Mouse (Mus musculus): ENCODE measurements around the gene Trnt1. TPM values are rescaled to one million over a fixed set of nuclear protein-coding genes. Genes with fewer than 3 reads are reported as not detected.

Gene Trnt1
- polyA plus RNA-seq, 1 experiment from 2014 or later, result 48.7 TPM

GRCm38 (mm10) chr6:106799333-106800226, 30.7 kb downstream of the Trnt1 start, which contains the start of gene Crbn:
Crbn (minus strand) TSS chr6:106800077.
- Histone ChIP-seq H3K4me2 (ENCODE audit: low read depth, low read length) (peak within 1 kb of the TSS; percentile 82), H3K9ac (ENCODE audit: low read depth, low read length) (peak within 1 kb of the TSS; percentile 79), H3K27me3 (replicated peaks; ENCODE audit: control insufficient read depth, insufficient read depth, low read length) (no peaks in the 10 kb centered on the region), H3K4me3 (ENCODE audit: low read length) (peak within 1 kb of the TSS; percentile 92), H3K4me1 (ENCODE audit: control insufficient read depth, insufficient read depth, low read length) (peaks cover 8% of the 10 kb centered on the region), H3K9me3 (ENCODE audit: control insufficient read depth, low read length) (no peaks in the 10 kb centered on the region), H3K27ac (ENCODE audit: low read length) (no peak within 1 kb of the TSS), H3K36me3 (ENCODE audit: control insufficient read depth, insufficient read depth, low read length) (peaks cover 4% of the 10 kb centered on the region; the same call in 1 of the 2 replicates)
- ATAC-seq, result peak; percentile 98
- WGBS, result 2% methylated on average over 53 of the region's 57 CpGs

DNA sequence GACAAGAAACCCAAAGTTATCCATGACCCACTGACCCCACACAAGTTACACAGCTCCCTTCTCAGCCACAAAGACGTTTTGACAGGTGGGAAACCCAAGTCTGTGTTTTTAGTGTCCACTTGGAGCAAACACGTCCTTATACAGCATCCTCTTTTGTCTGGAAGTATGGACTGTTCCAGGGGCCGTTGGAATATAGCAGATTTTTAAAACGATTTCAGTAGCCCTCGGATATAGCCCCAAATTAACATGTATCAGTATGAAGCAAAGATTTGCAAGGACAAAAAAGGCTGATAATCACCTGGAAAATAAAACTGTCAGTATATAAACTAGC, 31.3 kb downstream of the Trnt1 start:
- peak overlapping the region; percentile 92 for H3K4me3 ChIP-seq (ENCODE audit: low read length)
- H3K27me3 ChIP-seq (replicated peaks; ENCODE audit: control insufficient read depth, insufficient read depth, low read length), result no peaks in the 10 kb centered on the region
- peaks cover 8% of the 10 kb centered on the region for H3K4me1 ChIP-seq (ENCODE audit: control insufficient read depth, insufficient read depth, low read length)
- no peak overlapping the region for H3K9ac ChIP-seq (ENCODE audit: low read depth, low read length)
- H3K36me3 ChIP-seq (ENCODE audit: control insufficient read depth, insufficient read depth, low read length), result no peaks in the 10 kb centered on the region
- no peaks in the 10 kb centered on the region for H3K9me3 ChIP-seq (ENCODE audit: control insufficient read depth, low read length)
- 0 out of 2 replicates have a peak overlapping the region, but pooled peaks have one; percentile 22 for H3K4me2 ChIP-seq (ENCODE audit: low read depth, low read length)
- WGBS, result 56% methylated on average over 5 of the region's 5 CpGs
- no peak for ATAC-seq
- H3K27ac ChIP-seq (ENCODE audit: low read length), result no peak overlapping the region

- no peak overlapping the region for H3K4me2 ChIP-seq (ENCODE audit: low read depth, low read length)
- no peaks in the 10 kb centered on the region for H3K36me3 ChIP-seq (ENCODE audit: control insufficient read depth, insufficient read depth, low read length)
- no peak overlapping the region for H3K27ac ChIP-seq (ENCODE audit: low read length)
- 37% methylated on average over 2 of the region's 2 CpGs for WGBS
- H3K27me3 ChIP-seq (replicated peaks; ENCODE audit: control insufficient read depth, insufficient read depth, low read length), result no peaks in the 10 kb centered on the region
- H3K9me3 ChIP-seq (ENCODE audit: control insufficient read depth, low read length), result no peaks in the 10 kb centered on the region
- no peak overlapping the region for H3K9ac ChIP-seq (ENCODE audit: low read depth, low read length)
- ATAC-seq, result peak; percentile 66
- no peak overlapping the region for H3K4me3 ChIP-seq (ENCODE audit: low read length)
- 0 out of 2 replicates have a peak, but pooled peaks cover 2% of the 10 kb centered on the region for H3K4me1 ChIP-seq (ENCODE audit: control insufficient read depth, insufficient read depth, low read length)
Observed at GRCm38 (mm10) chr6:106804904-106805303, 36.0 kb downstream of the Trnt1 start.

- Histone ChIP-seq H3K9ac (ENCODE audit: low read depth, low read length) (no peak overlapping the region), H3K27me3 (replicated peaks; ENCODE audit: control insufficient read depth, insufficient read depth, low read length) (no peaks in the 10 kb centered on the region), H3K9me3 (ENCODE audit: control insufficient read depth, low read length) (no peaks in the 10 kb centered on the region), H3K27ac (ENCODE audit: low read length) (no peak overlapping the region), H3K4me1 (ENCODE audit: control insufficient read depth, insufficient read depth, low read length) (no peaks in the 10 kb centered on the region), H3K4me2 (ENCODE audit: low read depth, low read length) (no peak overlapping the region), H3K36me3 (ENCODE audit: control insufficient read depth, insufficient read depth, low read length) (no peaks in the 10 kb centered on the region), H3K4me3 (ENCODE audit: low read length) (no peak overlapping the region)
- no peak for ATAC-seq
- WGBS, result 62% methylated on average over 2 of the region's 2 CpGs
Observed at GRCm38 (mm10) chr6:106809161-106809560, 40.2 kb downstream of the Trnt1 start.

DNA sequence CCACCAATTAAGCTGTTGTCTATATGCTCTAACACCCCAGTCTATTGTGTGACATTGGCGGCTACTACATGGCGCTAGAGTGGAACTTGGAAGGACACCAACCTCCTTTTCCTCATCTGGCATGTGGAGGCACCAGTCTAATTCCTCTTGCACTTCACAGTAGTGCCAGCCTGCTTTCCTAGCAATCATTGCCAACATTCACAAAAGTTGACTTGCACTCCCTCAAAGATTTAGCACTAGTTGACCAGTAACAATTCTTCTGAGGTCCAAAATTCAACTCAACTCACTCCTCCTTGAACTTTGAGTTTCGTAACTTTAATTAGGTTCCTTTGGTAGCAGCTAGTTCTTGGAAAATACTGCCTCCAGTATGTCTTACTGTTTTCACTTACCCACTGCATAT, 41.8 kb downstream of the Trnt1 start:
- Histone ChIP-seq H3K27ac (ENCODE audit: low read length) (no peak overlapping the region), H3K4me1 (ENCODE audit: control insufficient read depth, insufficient read depth, low read length) (no peaks in the 10 kb centered on the region), H3K4me3 (ENCODE audit: low read length) (no peak overlapping the region), H3K9me3 (ENCODE audit: control insufficient read depth, low read length) (no peaks in the 10 kb centered on the region), H3K4me2 (ENCODE audit: low read depth, low read length) (no peak overlapping the region), H3K36me3 (ENCODE audit: control insufficient read depth, insufficient read depth, low read length) (no peaks in the 10 kb centered on the region), H3K9ac (ENCODE audit: low read depth, low read length) (no peak overlapping the region), H3K27me3 (replicated peaks; ENCODE audit: control insufficient read depth, insufficient read depth, low read length) (no peaks in the 10 kb centered on the region)
- no peak for ATAC-seq
- WGBS, result 88% methylated on average over 3 of the region's 3 CpGs

DNA sequence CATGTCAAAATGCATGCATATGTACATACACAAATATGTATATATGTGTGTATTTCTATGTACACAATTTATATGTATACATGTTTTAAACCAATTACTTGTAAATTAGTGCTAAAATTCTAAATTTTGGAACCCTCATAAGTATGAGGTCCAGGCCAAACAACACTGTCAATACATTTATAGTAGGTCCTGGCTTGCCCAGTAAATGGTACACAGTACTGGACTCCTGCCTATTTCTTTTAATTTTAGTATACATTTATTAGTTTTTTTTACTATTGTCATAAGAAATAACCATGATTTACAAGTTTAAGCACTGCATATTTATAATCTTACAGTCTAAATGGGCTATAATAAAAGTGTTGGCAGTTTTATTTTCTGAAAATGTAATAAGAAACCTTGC, 50.3 kb downstream of the Trnt1 start:
- H3K4me1 ChIP-seq (ENCODE audit: control insufficient read depth, insufficient read depth, low read length), result no peaks in the 10 kb centered on the region
- ATAC-seq, result no peak
- H3K9ac ChIP-seq (ENCODE audit: low read depth, low read length), result no peak overlapping the region
- H3K4me2 ChIP-seq (ENCODE audit: low read depth, low read length), result no peak overlapping the region
- no peaks in the 10 kb centered on the region for H3K9me3 ChIP-seq (ENCODE audit: control insufficient read depth, low read length)
- H3K27me3 ChIP-seq (replicated peaks; ENCODE audit: control insufficient read depth, insufficient read depth, low read length), result no peaks in the 10 kb centered on the region
- H3K4me3 ChIP-seq (ENCODE audit: low read length), result no peak overlapping the region
- H3K27ac ChIP-seq (ENCODE audit: low read length), result no peak overlapping the region
- no peaks in the 10 kb centered on the region for H3K36me3 ChIP-seq (ENCODE audit: control insufficient read depth, insufficient read depth, low read length)

DNA sequence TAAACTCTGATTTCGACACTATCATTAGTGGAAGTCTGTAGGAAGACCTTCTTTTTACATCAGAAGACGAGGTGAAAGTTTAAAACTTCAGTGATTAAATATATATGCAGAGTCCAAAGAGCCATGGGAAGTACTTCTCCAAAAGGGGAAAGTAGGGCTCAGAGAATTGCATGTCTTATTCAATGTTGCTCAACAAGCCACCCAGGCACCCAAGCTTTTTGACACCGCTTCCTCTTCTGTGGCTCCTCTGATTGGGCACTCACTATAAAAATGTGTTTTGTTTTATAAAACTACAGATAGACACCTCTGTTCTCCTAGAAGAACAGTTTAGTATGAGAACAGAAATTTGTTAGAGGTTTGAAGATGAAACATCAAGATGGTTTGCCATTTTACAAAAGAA, 51.0 kb downstream of the Trnt1 start:
- Histone ChIP-seq H3K27me3 (replicated peaks; ENCODE audit: control insufficient read depth, insufficient read depth, low read length) (no peaks in the 10 kb centered on the region), H3K27ac (ENCODE audit: low read length) (no peak overlapping the region), H3K4me1 (ENCODE audit: control insufficient read depth, insufficient read depth, low read length) (no peaks in the 10 kb centered on the region), H3K36me3 (ENCODE audit: control insufficient read depth, insufficient read depth, low read length) (no peaks in the 10 kb centered on the region), H3K9me3 (ENCODE audit: control insufficient read depth, low read length) (no peaks in the 10 kb centered on the region), H3K4me2 (ENCODE audit: low read depth, low read length) (no peak overlapping the region), H3K4me3 (ENCODE audit: low read length) (no peak overlapping the region), H3K9ac (ENCODE audit: low read depth, low read length) (no peak overlapping the region)
- WGBS, result 76% methylated on average over 3 of the region's 3 CpGs
- ATAC-seq, result no peak

- Histone ChIP-seq H3K4me2 (ENCODE audit: low read depth, low read length) (no peak overlapping the region), H3K27me3 (replicated peaks; ENCODE audit: control insufficient read depth, insufficient read depth, low read length) (no peaks in the 10 kb centered on the region), H3K9me3 (ENCODE audit: control insufficient read depth, low read length) (no peaks in the 10 kb centered on the region), H3K36me3 (ENCODE audit: control insufficient read depth, insufficient read depth, low read length) (no peaks in the 10 kb centered on the region), H3K27ac (ENCODE audit: low read length) (no peak overlapping the region), H3K9ac (ENCODE audit: low read depth, low read length) (no peak overlapping the region), H3K4me3 (ENCODE audit: low read length) (no peak overlapping the region), H3K4me1 (ENCODE audit: control insufficient read depth, insufficient read depth, low read length) (no peaks in the 10 kb centered on the region)
- ATAC-seq, result no peak
Observed at GRCm38 (mm10) chr6:106820566-106820965, 51.6 kb downstream of the Trnt1 start.

GRCm38 (mm10) chr6:106822329-106822728, 53.4 kb downstream of the Trnt1 start:
- no peak overlapping the region for H3K4me3 ChIP-seq (ENCODE audit: low read length)
- H3K4me1 ChIP-seq (ENCODE audit: control insufficient read depth, insufficient read depth, low read length), result no peaks in the 10 kb centered on the region
- no peaks in the 10 kb centered on the region for H3K27me3 ChIP-seq (replicated peaks; ENCODE audit: control insufficient read depth, insufficient read depth, low read length)
- H3K36me3 ChIP-seq (ENCODE audit: control insufficient read depth, insufficient read depth, low read length), result no peaks in the 10 kb centered on the region
- ATAC-seq, result no peak
- no peaks in the 10 kb centered on the region for H3K9me3 ChIP-seq (ENCODE audit: control insufficient read depth, low read length)
- no peak overlapping the region for H3K9ac ChIP-seq (ENCODE audit: low read depth, low read length)
- no peak overlapping the region for H3K27ac ChIP-seq (ENCODE audit: low read length)
- H3K4me2 ChIP-seq (ENCODE audit: low read depth, low read length), result no peak overlapping the region
- WGBS, result 62% methylated on average over 1 of the region's 1 CpGs
